Mouse (Mus musculus) kidney, postnatal 0 days (tissue): Measurements from ENCODE around the gene Wasf1. TPM values are rescaled to one million over a fixed set of nuclear protein-coding genes. Genes with fewer than 3 reads are reported as not detected.

Experiments used
- ATAC-seq: fragments of 200-750 bp; cut with Nextera tagmentation; replicated peaks from 2 replicates; pipeline ENCODE4 v1.8.0; 2017; ENCODE audit warnings: low read depth, moderate number of reproducible peaks, moderate TSS enrichment, moderate library complexity; ENCODE audit not compliant: low FRiP score
- DNase-seq: peaks from one replicate; pipeline ENCODE4 v3.0.0-alpha.2; 2016; ENCODE audit warnings: low spot score
- H3K27ac ChIP-seq: fragments of 300-500 bp; sonication (generic); 2 replicates; pipeline ENCODE4 v1.5.1; 2014; ENCODE audit warnings: mild to moderate bottlenecking
- H3K27me3 ChIP-seq: fragments of 300-500 bp; sonication (generic); 2 replicates; pipeline ENCODE4 v1.6.1; 2014; ENCODE audit warnings: low read length, mixed read lengths; ENCODE audit not compliant: insufficient read depth
- H3K36me3 ChIP-seq: fragments of 300-500 bp; sonication (generic); 2 replicates; pipeline ENCODE4 v1.6.1; 2014; ENCODE audit warnings: low read length, mixed read lengths; ENCODE audit not compliant: insufficient read depth
- H3K4me1 ChIP-seq: fragments of 300-500 bp; sonication (generic); replicated peaks from 2 replicates; pipeline ENCODE4 v1.6.1; 2014; ENCODE audit warnings: antibody characterized with exemption, low read length, mixed read lengths; ENCODE audit not compliant: insufficient read depth
- H3K4me2 ChIP-seq: fragments of 300-500 bp; sonication (generic); 2 replicates; pipeline ENCODE4 v1.6.1; 2014; ENCODE audit warnings: mild to moderate bottlenecking, low read length, moderate library complexity, mixed read lengths
- H3K4me3 ChIP-seq: fragments of 300-500 bp; sonication (generic); replicated peaks from 2 replicates; pipeline ENCODE4 v1.5.1; 2014; ENCODE audit warnings: low read depth, low read length
- H3K9ac ChIP-seq: fragments of 300-500 bp; sonication (generic); 2 replicates; pipeline ENCODE4 v1.6.1; 2014; ENCODE audit warnings: low read depth, low read length
- H3K9me3 ChIP-seq: fragments of 300-500 bp; sonication (generic); replicated peaks from 2 replicates; pipeline ENCODE4 v1.6.1; 2016; ENCODE audit warnings: low read length, inconsistent platforms, mixed read lengths
- CTCF ChIP-seq: IDR thresholded peaks from 2 replicates; pipeline ENCODE4 v1.5.1; 2016; ENCODE audit warnings: antibody characterized with exemption, low read depth, mild to moderate bottlenecking, moderate library complexity
- WGBS: fragments of 180-500 bp; shearing (Covaris S2); extraction: QIAGEN DNeasy Blood & Tissue Kit; methylation state at CpG from one replicate; pipeline ENCODE4 v1.1.7; 2014; 5-methylcytosine and 5-hydroxymethylcytosine counted together
- polyA plus RNA-seq: library from polyadenylated mRNA; unstranded; fragments of >200 nt; fragmentation: Nextera tagmentation; extraction: Ambion mirVana; gene quantifications from 2 replicates; pipeline ENCODE4 v1.2.1, GENCODE M21; 2015

Gene Wasf1
- polyA plus RNA-seq, 1 experiment from 2014 or later = 13.2 TPM

- DNase-seq = no peak
- TF ChIP-seq CTCF = no peak
- WGBS = 84% methylated on average over 2 of the region's 2 CpGs
- no peaks in the 10 kb centered on the region for H3K27me3 ChIP-seq
- H3K4me3 ChIP-seq = no peak overlapping the region
- H3K4me1 ChIP-seq = no peaks in the 10 kb centered on the region
- H3K9me3 ChIP-seq = no peaks in the 10 kb centered on the region
- H3K4me2 ChIP-seq = no peak overlapping the region
- no peak overlapping the region for H3K27ac ChIP-seq
- no peak overlapping the region for H3K9ac ChIP-seq
- peaks cover 12% of the 10 kb centered on the region; the same call in 1 of the 2 replicates for H3K36me3 ChIP-seq
- no peak for ATAC-seq
Measured at GRCm38 (mm10) chr10:40850644-40851043, 32.6 kb upstream of the Wasf1 start.

- DNase-seq (no peak), ATAC-seq (no peak)
- no peak for TF ChIP-seq CTCF
- H3K36me3 ChIP-seq = peaks cover 12% of the 10 kb centered on the region; the same call in 1 of the 2 replicates
- no peaks in the 10 kb centered on the region for H3K9me3 ChIP-seq
- H3K4me3 ChIP-seq = no peak overlapping the region
- no peak overlapping the region for H3K4me2 ChIP-seq
- H3K4me1 ChIP-seq = no peaks in the 10 kb centered on the region
- no peak overlapping the region for H3K9ac ChIP-seq
- no peaks in the 10 kb centered on the region for H3K27me3 ChIP-seq
- no peak overlapping the region for H3K27ac ChIP-seq
Measured at GRCm38 (mm10) chr10:40851138-40851537, 32.1 kb upstream of the Wasf1 start.

GRCm38 (mm10) chr10:40855616-40856015, 27.7 kb upstream of the Wasf1 start:
- TF ChIP-seq CTCF = no peak
- no peak overlapping the region for H3K9ac ChIP-seq
- no peaks in the 10 kb centered on the region for H3K27me3 ChIP-seq
- no peak overlapping the region for H3K4me2 ChIP-seq
- H3K9me3 ChIP-seq = no peaks in the 10 kb centered on the region
- H3K4me1 ChIP-seq = no peaks in the 10 kb centered on the region
- no peaks in the 10 kb centered on the region for H3K36me3 ChIP-seq
- ATAC-seq (no peak), DNase-seq (no peak)
- no peak overlapping the region for H3K27ac ChIP-seq
- H3K4me3 ChIP-seq = no peak overlapping the region
- 42% methylated on average over 2 of the region's 2 CpGs for WGBS

- 88% methylated on average over 7 of the region's 7 CpGs for WGBS
- H3K36me3 ChIP-seq = no peaks in the 10 kb centered on the region
- H3K4me1 ChIP-seq = no peaks in the 10 kb centered on the region
- ATAC-seq = no peak
- no peak for DNase-seq
- no peak overlapping the region for H3K4me3 ChIP-seq
- no peak overlapping the region for H3K27ac ChIP-seq
- H3K9me3 ChIP-seq = no peaks in the 10 kb centered on the region
- H3K27me3 ChIP-seq = no peaks in the 10 kb centered on the region
- no peak overlapping the region for H3K9ac ChIP-seq
- H3K4me2 ChIP-seq = no peak overlapping the region
- no peak for TF ChIP-seq CTCF
Measured at GRCm38 (mm10) chr10:40856703-40857102, 26.6 kb upstream of the Wasf1 start.

- 86% methylated on average over 8 of the region's 8 CpGs for WGBS
- ATAC-seq (no peak), DNase-seq (no peak)
- TF ChIP-seq CTCF = no peak
- Histone ChIP-seq H3K4me2 (no peak overlapping the region), H3K4me1 (no peaks in the 10 kb centered on the region), H3K9me3 (no peaks in the 10 kb centered on the region), H3K27ac (no peak overlapping the region), H3K36me3 (no peaks in the 10 kb centered on the region), H3K9ac (no peak overlapping the region), H3K27me3 (no peaks in the 10 kb centered on the region), H3K4me3 (no peak overlapping the region)
Measured at GRCm38 (mm10) chr10:40857599-40857998, 25.7 kb upstream of the Wasf1 start.

GRCm38 (mm10) chr10:40868081-40868480, 15.2 kb upstream of the Wasf1 start:
- Histone ChIP-seq H3K4me2 (no peak overlapping the region), H3K36me3 (no peaks in the 10 kb centered on the region), H3K27me3 (no peaks in the 10 kb centered on the region), H3K4me3 (no peak overlapping the region), H3K4me1 (no peaks in the 10 kb centered on the region), H3K9me3 (no peaks in the 10 kb centered on the region), H3K27ac (no peak overlapping the region), H3K9ac (no peak overlapping the region)
- TF ChIP-seq CTCF = no peak
- WGBS = 84% methylated on average over 2 of the region's 2 CpGs
- ATAC-seq = no peak
- no peak for DNase-seq

- TF ChIP-seq CTCF = no peak
- H3K9me3 ChIP-seq = no peaks in the 10 kb centered on the region
- ATAC-seq (no peak), DNase-seq (no peak)
- H3K36me3 ChIP-seq = no peaks in the 10 kb centered on the region
- no peak overlapping the region for H3K27ac ChIP-seq
- H3K9ac ChIP-seq = no peak overlapping the region
- H3K4me2 ChIP-seq = no peak overlapping the region
- no peaks in the 10 kb centered on the region for H3K27me3 ChIP-seq
- no peak overlapping the region for H3K4me3 ChIP-seq
- no peaks in the 10 kb centered on the region for H3K4me1 ChIP-seq
- WGBS = 79% methylated on average over 2 of the region's 2 CpGs
Measured at GRCm38 (mm10) chr10:40871301-40871700, 12.0 kb upstream of the Wasf1 start.
